Mouse (Mus musculus): ENCODE measurements at regions not wholly inside any gene's neighbourhood (a gene's known extent, or its start where the extent isn't known, plus 50 kb on each side); places are given as distances from the start of the nearest gene placed in this dataset.

DNA sequence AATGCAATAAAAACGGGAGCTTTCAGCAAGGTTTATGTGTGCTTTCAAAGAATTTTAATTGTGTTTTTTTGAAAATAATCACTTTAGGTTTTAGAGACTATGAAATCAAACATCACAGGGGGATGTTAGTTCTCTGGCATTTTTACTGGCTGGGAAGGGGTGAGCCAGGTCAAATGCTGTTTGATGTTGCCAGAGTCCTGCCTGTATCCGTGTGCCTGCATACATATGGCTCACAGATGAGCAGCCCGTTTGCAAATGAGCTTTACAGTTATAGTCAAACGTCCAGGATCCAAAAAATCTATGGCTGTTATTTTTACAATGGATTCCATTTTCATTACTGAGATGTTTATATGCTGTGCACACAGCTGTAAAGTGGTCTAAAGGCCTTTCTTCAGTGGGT lies 354.7 kb downstream of the Ice1 start:
- TF ChIP-seq CTCF (IDR thresholded peaks at IDR 0.05; ENCODE audit: extremely low read depth, insufficient read depth, low read length) (no peak), POLR2A (IDR thresholded peaks at IDR 0.05; ENCODE audit: extremely low read depth, insufficient read depth, low read length) (no peak)

All from cortical plate, adult 2 months (tissue).